In genomic region chr13:19684007-19684406, GRCm38 (mm10) we compare ENCODE assay signal across 9 mouse cellular contexts. TPM values are rescaled to one million over a fixed set of nuclear protein-coding genes. Genes with fewer than 3 reads are reported as not detected.
DNase-seq lines count a peak whose midpoint lies in the region; ATAC-seq lines count a peak whose summit lies in the region.
"Had no signal": no experiment of that assay in that cellular context is flagged by ENCODE, and none has a peak within 500 bp of the region (broad histone marks: within the 10 kb centered on the region; RNA-seq: fewer than 3 reads in every experiment).

No protein-coding gene starts in this region.

- DNase-seq in heart, adult 8-10 months (ENCODE audit: low spot score) = no peak
- peak; percentile 48 for DNase-seq in thymus, postnatal 4 days
- DNase-seq in thymus, postnatal 10 days (ENCODE audit: low spot score in 2 of 2) = no peak
- DNase-seq in kidney, postnatal 14 days = peak; percentile 33

- no peak overlapping the region for H3K27ac ChIP-seq in heart, embryonic 14.5 days (replicated peaks in 1 of 2; ENCODE audit: control insufficient read depth in 1 of 2, insufficient read depth in 1 of 2, low read depth in 2 of 2, low read length in 2 of 2)

- H3K9me3 ChIP-seq in heart, embryonic 14.5 days (ENCODE audit: control insufficient read depth, low read length) = no peaks in the 10 kb centered on the region

- H3K36me3 ChIP-seq in heart, embryonic 14.5 days (ENCODE audit: control insufficient read depth, insufficient read depth, low read length) = no peaks in the 10 kb centered on the region

- peak overlapping the region; percentile 55; the same call in 1 of the 2 replicates for H3K4me2 ChIP-seq in heart, embryonic 14.5 days (ENCODE audit: low read length)

- H3K4me3 ChIP-seq in heart, embryonic 14.5 days (ENCODE audit: control insufficient read depth in 1 of 2, insufficient read depth in 1 of 2, low read depth in 1 of 2, low read length in 2 of 2) = no peak overlapping the region

- WGBS in heart, embryonic 14.5 days = 60% methylated on average over 2 of the region's 2 CpGs

- no peak overlapping the region for H3K9ac ChIP-seq in heart, embryonic 14.5 days (ENCODE audit: low read length)

- no peaks in the 10 kb centered on the region for H3K4me1 ChIP-seq in heart, embryonic 14.5 days (ENCODE audit: control insufficient read depth in 2 of 2, insufficient read depth in 2 of 2, low read length in 2 of 2)

- H3K27me3 ChIP-seq in heart, embryonic 14.5 days (ENCODE audit: control insufficient read depth, insufficient read depth, low read length) = no peaks in the 10 kb centered on the region

- no peak for ATAC-seq in heart, embryonic 14.5 days (ENCODE audit: insufficient number of reproducible peaks, insufficient read depth, low FRiP score, low read depth)
- ATAC-seq in common myeloid progenitor, adult 5-6 weeks (replicated peaks; ENCODE audit: low read depth, poor library complexity, severe bottlenecking) = peak; percentile 72; the same call in 1 of the 2 replicates
- peak; percentile 35; the same call in 1 of the 2 replicates for ATAC-seq in megakaryocyte, adult 5-6 weeks (ENCODE audit: poor library complexity, severe bottlenecking)
- no peak for ATAC-seq in erythroblast, adult 5-6 weeks (replicated peaks; ENCODE audit: low FRiP score, poor library complexity, severe bottlenecking)

RNA-seq across cellular contexts. Expression of gene Nme8, which starts 13.6 kb away (rescaled TPM):
- 0.51 and 0.82 TPM in 2 replicates for polyA plus RNA-seq in heart, embryonic 14.5 days (2014; fragmentation: Nextera tagmentation; extraction: Ambion mirVana)
- not detected for total RNA-seq in heart, adult 8-10 months (2022)
- total RNA-seq in common myeloid progenitor, adult 5-6 weeks (2017) = not detected in 2 replicates
- total RNA-seq in megakaryocyte, adult 5-6 weeks (2015) = not detected in 2 replicates
- 0.37 TPM in 1 of 2 replicates, not detected in the other for total RNA-seq in megakaryocyte, adult 5-6 weeks (2017)
- total RNA-seq in erythroblast, adult 5-6 weeks (2015; ENCODE audit: low replicate concordance) = not detected in 2 replicates
- not detected in 2 replicates for total RNA-seq in erythroblast, adult 5-6 weeks (2017; ENCODE audit: low replicate concordance)
- total RNA-seq: layer of hippocampus, postnatal 25 days had no signal

Comparison
In these comparisons a context has a peak if more than half of its experiments do, and no peak if none do; other contexts are left out.
1. DNase-seq: peak in thymus, postnatal 4 days (single experiment) and kidney, postnatal 14 days (single experiment); none in heart, adult 8-10 months (single experiment) and thymus, postnatal 10 days (0 of 2).
2. ATAC-seq: peak in common myeloid progenitor, adult 5-6 weeks (single experiment) and megakaryocyte, adult 5-6 weeks (single experiment); none in heart, embryonic 14.5 days (single experiment) and erythroblast, adult 5-6 weeks (single experiment).